Mouse (Mus musculus) embryonic facial prominence, embryonic 11.5 days (tissue): Measurements from ENCODE around the gene Gm11565. TPM values are rescaled to one million over a fixed set of nuclear protein-coding genes. Genes with fewer than 3 reads are reported as not detected.

Source experiments
- polyA plus RNA-seq: library from polyadenylated mRNA; unstranded; fragments of >200 nt; fragmentation: Nextera tagmentation; extraction: Ambion mirVana; gene quantifications from 2 replicates; pipeline ENCODE4 v1.2.1, GENCODE M21; 2014

The Gm11565 gene
- polyA plus RNA-seq, 1 experiment from 2014 or later, result not detected

Other genes starting within 250 kb of the Gm11565 start
- gene Krtap4-6, start 248.8 kb upstream of the Gm11565 start, polyA plus RNA-seq, result not detected in 2 replicates
- gene Gm14190, start 224.0 kb upstream of the Gm11565 start, polyA plus RNA-seq, result not detected in 2 replicates
- not detected in 2 replicates for gene Gm14180, start 180.5 kb upstream of the Gm11565 start, polyA plus RNA-seq
- gene Gm11595, start 141.8 kb upstream of the Gm11565 start, polyA plus RNA-seq, result not detected in 2 replicates
- not detected in 2 replicates for gene Krtap4-8, start 134.0 kb upstream of the Gm11565 start, polyA plus RNA-seq
- not detected in 2 replicates for gene Krtap4-9, start 129.6 kb upstream of the Gm11565 start, polyA plus RNA-seq
- gene Gm11596, start 121.3 kb upstream of the Gm11565 start, polyA plus RNA-seq, result not detected in 2 replicates
- not detected in 2 replicates for gene Gm11569, start 115.8 kb upstream of the Gm11565 start, polyA plus RNA-seq
- gene Gm11554, start 110.3 kb upstream of the Gm11565 start, polyA plus RNA-seq, result not detected in 2 replicates
- gene Krtap4-13, start 104.9 kb upstream of the Gm11565 start, polyA plus RNA-seq, result not detected in 2 replicates
- gene Gm11564, start 99.1 kb upstream of the Gm11565 start, polyA plus RNA-seq, result not detected in 2 replicates
- gene 2300003K06Rik, start 76.7 kb upstream of the Gm11565 start, polyA plus RNA-seq, result not detected in 2 replicates
- gene Krtap4-16, start 63.1 kb upstream of the Gm11565 start, polyA plus RNA-seq, result not detected in 2 replicates
- gene Gm11568, start 56.8 kb upstream of the Gm11565 start, polyA plus RNA-seq, result not detected in 2 replicates
- gene Gm11559, start 50.3 kb upstream of the Gm11565 start, polyA plus RNA-seq, result not detected in 2 replicates
- not detected in 2 replicates for gene Krtap9-1, start 41.4 kb upstream of the Gm11565 start, polyA plus RNA-seq
- gene Gm11567, start 35.6 kb upstream of the Gm11565 start, polyA plus RNA-seq, result not detected in 2 replicates
- not detected in 2 replicates for gene Krtap31-1, start 6.8 kb upstream of the Gm11565 start, polyA plus RNA-seq
- not detected in 2 replicates for gene Krtap31-2, start 21.5 kb downstream of the Gm11565 start, polyA plus RNA-seq
- not detected in 2 replicates for gene Krtap9-5, start 33.7 kb downstream of the Gm11565 start, polyA plus RNA-seq
- not detected in 2 replicates for gene Krtap29-1, start 64.3 kb downstream of the Gm11565 start, polyA plus RNA-seq
- not detected in 2 replicates for gene Krtap16-1, start 71.8 kb downstream of the Gm11565 start, polyA plus RNA-seq
- gene Krtap17-1, start 79.2 kb downstream of the Gm11565 start, polyA plus RNA-seq, result not detected in 2 replicates
- gene Krt33a, start 101.5 kb downstream of the Gm11565 start, polyA plus RNA-seq, result not detected in 2 replicates
- not detected in 2 replicates for gene Krt33b, start 115.1 kb downstream of the Gm11565 start, polyA plus RNA-seq
- gene Krt34, start 126.8 kb downstream of the Gm11565 start, polyA plus RNA-seq, result not detected in 2 replicates
- gene Krt31, start 135.8 kb downstream of the Gm11565 start, polyA plus RNA-seq, result not detected in 2 replicates
- not detected in 2 replicates for gene Krt32, start 173.5 kb downstream of the Gm11565 start, polyA plus RNA-seq
- not detected in 2 replicates for gene Krt35, start 181.5 kb downstream of the Gm11565 start, polyA plus RNA-seq
- 0.13 TPM in 1 of 2 replicates, not detected in the other for gene Krt36, start 190.9 kb downstream of the Gm11565 start, polyA plus RNA-seq
- not detected in 2 replicates for gene Krt13, start 206.8 kb downstream of the Gm11565 start, polyA plus RNA-seq
- 8.2 and 8.6 TPM in 2 replicates for gene Krt15, start 221.2 kb downstream of the Gm11565 start, polyA plus RNA-seq
- 8.0 and 10.5 TPM in 2 replicates for gene Krt19, start 233.9 kb downstream of the Gm11565 start, polyA plus RNA-seq